Mouse (Mus musculus) kidney, embryonic 16.5 days (tissue): ENCODE results near the gene Hnrnpa2b1. TPM values are rescaled to one million over a fixed set of nuclear protein-coding genes. Genes with fewer than 3 reads are reported as not detected.

Experiments used
- ATAC-seq: fragments of 200-750 bp; cut with Nextera tagmentation; 2 replicates; pipeline ENCODE4 v1.8.0; 2017; ENCODE audit warnings: moderate TSS enrichment; ENCODE audit not compliant: low FRiP score, low TSS enrichment
- H3K27ac ChIP-seq: fragments of 300-500 bp; sonication (generic); 2 replicates; pipeline ENCODE4 v1.5.1; 2014; ENCODE audit warnings: low read length
- H3K27me3 ChIP-seq: fragments of 300-500 bp; sonication (generic); 2 replicates; pipeline ENCODE4 v1.6.1; 2014; ENCODE audit warnings: low read length, control low read depth, mixed read lengths; ENCODE audit not compliant: insufficient read depth
- H3K36me3 ChIP-seq: fragments of 300-500 bp; sonication (generic); 2 replicates; pipeline ENCODE4 v1.6.1; 2014; ENCODE audit warnings: low read length, control low read depth, mixed read lengths; ENCODE audit not compliant: insufficient read depth
- H3K4me1 ChIP-seq: fragments of 300-500 bp; sonication (generic); 2 replicates; pipeline ENCODE4 v1.6.1; 2014; ENCODE audit warnings: low read length, control low read depth, mixed read lengths; ENCODE audit not compliant: insufficient read depth
- H3K4me2 ChIP-seq: fragments of 300-500 bp; sonication (generic); replicated peaks from 2 replicates; pipeline ENCODE4 v1.6.1; 2014; ENCODE audit warnings: low read depth, low read length
- H3K4me3 ChIP-seq: fragments of 300-500 bp; sonication (generic); 2 replicates; pipeline ENCODE4 v1.5.1; 2014; ENCODE audit warnings: mild to moderate bottlenecking, low read length
- H3K9ac ChIP-seq: fragments of 300-500 bp; sonication (generic); replicated peaks from 2 replicates; pipeline ENCODE4 v1.6.1; 2014; ENCODE audit warnings: low read length
- H3K9me3 ChIP-seq: fragments of 300-500 bp; sonication (generic); 2 replicates; pipeline ENCODE4 v1.6.1; 2016; ENCODE audit warnings: low read length, control low read depth
- WGBS: fragments of 180-500 bp; shearing (Covaris S2); extraction: QIAGEN DNeasy Blood & Tissue Kit; methylation state at CpG from one replicate; pipeline ENCODE4 v1.1.7; 2014; 5-methylcytosine and 5-hydroxymethylcytosine counted together
- polyA plus RNA-seq: library from polyadenylated mRNA; unstranded; fragments of >200 nt; fragmentation: Nextera tagmentation; extraction: Ambion mirVana; gene quantifications from 2 replicates; pipeline ENCODE4 v1.2.1, GENCODE M21; 2015

Hnrnpa2b1 gene
- polyA plus RNA-seq, 1 experiment from 2014 or later: 1,832 TPM

DNA sequence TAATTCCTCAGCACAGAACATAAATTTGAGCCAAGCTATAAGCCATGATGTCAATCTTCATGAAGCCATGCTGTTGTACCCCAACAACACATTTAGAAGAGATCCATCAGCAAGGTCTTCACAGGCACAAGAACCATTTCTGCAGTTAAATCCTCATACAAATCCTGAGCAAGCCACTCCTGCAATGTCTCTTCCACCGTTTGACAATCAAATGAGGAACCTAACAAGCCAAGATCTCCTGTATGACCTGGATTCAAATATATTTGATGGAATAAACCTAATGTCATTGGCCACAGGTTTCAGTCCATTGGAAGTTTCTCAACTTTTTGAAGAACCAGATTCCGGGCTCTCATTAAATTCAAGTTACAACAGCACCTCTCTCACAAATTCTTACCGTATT is 12.4 kb downstream of the Hnrnpa2b1 start:
- Histone ChIP-seq H3K4me3 (no peak overlapping the region), H3K27me3 (no peaks in the 10 kb centered on the region), H3K36me3 (peaks cover 33% of the 10 kb centered on the region), H3K27ac (no peak overlapping the region), H3K9ac (no peak overlapping the region), H3K4me2 (no peak overlapping the region), H3K9me3 (no peaks in the 10 kb centered on the region), H3K4me1 (peaks cover 4% of the 10 kb centered on the region; the same call in 1 of the 2 replicates)
- WGBS: 70% methylated on average over 3 of the region's 3 CpGs
- no peak for ATAC-seq

- 74% methylated on average over 1 of the region's 1 CpGs for WGBS
- ATAC-seq: no peak
- no peaks in the 10 kb centered on the region for H3K27me3 ChIP-seq
Measured at GRCm38 (mm10) chr6:51456198-51456597, 13.5 kb downstream of the Hnrnpa2b1 start.

DNA sequence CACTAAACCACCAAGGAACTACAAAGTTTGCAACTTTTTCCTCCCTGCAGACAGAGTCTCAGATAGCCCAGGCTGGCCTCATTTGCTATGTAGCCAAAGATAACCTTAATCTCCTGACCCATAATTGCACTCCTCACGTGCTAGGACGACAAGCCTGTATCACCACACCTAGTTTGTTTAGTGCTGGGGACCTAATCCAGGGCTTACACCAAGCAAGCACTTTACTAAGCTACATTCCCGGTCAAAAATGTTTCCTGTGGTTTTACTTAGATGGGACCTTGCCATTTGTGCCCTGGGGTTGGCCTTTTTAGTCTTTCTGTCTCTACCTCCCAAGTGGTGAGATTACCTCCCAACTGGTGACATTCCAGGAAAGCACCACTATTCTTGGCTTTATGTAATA is 14.7 kb downstream of the Hnrnpa2b1 start:
- Histone ChIP-seq H3K27ac (no peak overlapping the region), H3K9ac (no peak overlapping the region), H3K36me3 (peaks cover 16% of the 10 kb centered on the region), H3K4me2 (no peak overlapping the region), H3K4me3 (no peak overlapping the region), H3K27me3 (no peaks in the 10 kb centered on the region), H3K9me3 (no peaks in the 10 kb centered on the region), H3K4me1 (peaks cover 4% of the 10 kb centered on the region; the same call in 1 of the 2 replicates)
- ATAC-seq: no peak
- 53% methylated on average over 3 of the region's 3 CpGs for WGBS

More at GRCm38 (mm10) chr6:51456198-51456597, 13.5 kb downstream of the Hnrnpa2b1 start:
- H3K4me1 ChIP-seq: peaks cover 4% of the 10 kb centered on the region; the same call in 1 of the 2 replicates
- H3K36me3 ChIP-seq: peaks cover 24% of the 10 kb centered on the region
- no peak overlapping the region for H3K4me3 ChIP-seq
- no peak overlapping the region for H3K9ac ChIP-seq
- no peak overlapping the region for H3K27ac ChIP-seq
- H3K9me3 ChIP-seq: no peaks in the 10 kb centered on the region
- H3K4me2 ChIP-seq: no peak overlapping the region

- Histone ChIP-seq H3K9ac (no peak overlapping the region), H3K27ac (peak overlapping the region; percentile 33; the same call in 1 of the 2 replicates), H3K9me3 (no peaks in the 10 kb centered on the region), H3K4me1 (peaks cover 4% of the 10 kb centered on the region; the same call in 1 of the 2 replicates), H3K4me3 (no peak overlapping the region), H3K4me2 (no peak overlapping the region), H3K27me3 (no peaks in the 10 kb centered on the region), H3K36me3 (peaks cover 5% of the 10 kb centered on the region)
- WGBS: 34% methylated on average over 7 of the region's 7 CpGs
- ATAC-seq: peak; percentile 70
Measured at GRCm38 (mm10) chr6:51452927-51453503, 16.7 kb downstream of the Hnrnpa2b1 start.

DNA sequence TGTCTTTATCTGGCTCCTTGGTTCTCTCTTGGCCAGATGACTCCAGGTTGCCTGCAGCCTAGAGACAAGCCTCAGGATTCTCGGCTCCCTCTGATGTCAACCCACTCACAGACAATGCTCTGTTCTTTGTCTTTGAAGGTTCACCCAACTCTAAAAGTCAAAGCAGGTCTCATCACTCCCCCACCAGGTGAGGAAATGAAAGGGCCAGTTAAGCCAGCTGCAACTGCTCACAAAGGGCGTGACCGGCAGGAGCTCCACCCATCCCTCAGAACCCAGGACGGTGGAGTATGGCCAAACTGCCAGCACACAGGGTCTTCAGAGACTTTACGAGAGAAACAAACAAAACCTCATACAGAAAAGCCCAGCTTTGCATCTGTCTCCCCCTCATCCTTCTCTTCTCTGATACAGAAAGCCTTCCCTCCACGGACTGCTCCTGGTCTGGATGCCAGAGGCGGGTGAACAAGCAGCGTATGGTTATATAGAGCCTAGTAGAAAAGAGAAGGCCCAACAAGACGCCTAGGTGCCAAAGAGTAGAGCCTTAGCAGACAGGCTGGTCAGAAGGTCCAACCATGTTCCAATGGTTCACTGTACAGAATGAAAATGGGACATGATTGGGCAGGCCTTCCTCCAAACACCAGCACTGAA is 27.4 kb downstream of the Hnrnpa2b1 start:
- ATAC-seq: no peak
- WGBS: 54% methylated on average over 9 of the region's 9 CpGs
- H3K27me3 ChIP-seq: no peaks in the 10 kb centered on the region

GRCm38 (mm10) chr6:51438826-51439330 is 30.8 kb downstream of the Hnrnpa2b1 start:
- no peak for ATAC-seq

More for the DNA sequence above, 27.4 kb downstream of the Hnrnpa2b1 start:
- Histone ChIP-seq H3K27ac (no peak overlapping the region), H3K4me1 (no peaks in the 10 kb centered on the region; the same call in 1 of the 2 replicates), H3K9ac (no peak overlapping the region), H3K4me3 (no peak overlapping the region), H3K4me2 (no peak overlapping the region), H3K36me3 (no peaks in the 10 kb centered on the region), H3K9me3 (no peaks in the 10 kb centered on the region)

DNA sequence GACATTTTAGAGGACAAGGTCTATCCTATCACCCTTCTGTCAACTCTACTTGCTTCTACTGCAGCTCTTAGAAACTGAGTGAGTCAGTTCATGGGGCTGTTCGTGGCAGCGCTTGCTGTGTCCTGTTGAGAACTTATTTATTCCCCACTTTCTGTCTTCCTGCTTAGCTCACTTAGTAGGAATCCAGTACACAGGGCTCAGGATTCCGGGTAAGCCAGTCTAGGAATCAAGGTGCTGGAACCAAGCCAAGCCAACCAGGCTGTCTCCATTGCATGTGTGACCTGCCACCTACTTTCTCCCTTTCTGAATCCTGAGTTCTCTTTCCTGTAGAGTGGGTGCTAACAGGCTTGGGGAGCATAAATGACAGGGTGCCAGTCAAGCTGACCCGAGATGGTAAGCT is 32.0 kb downstream of the Hnrnpa2b1 start:
- Histone ChIP-seq H3K4me1 (peaks cover 7% of the 10 kb centered on the region), H3K4me3 (no peak overlapping the region), H3K9me3 (no peaks in the 10 kb centered on the region), H3K36me3 (no peaks in the 10 kb centered on the region), H3K27ac (no peak overlapping the region), H3K4me2 (no peak overlapping the region), H3K9ac (no peak overlapping the region), H3K27me3 (peaks cover 29% of the 10 kb centered on the region)
- no peak for ATAC-seq
- 76% methylated on average over 4 of the region's 4 CpGs for WGBS

More at GRCm38 (mm10) chr6:51438826-51439330, 30.8 kb downstream of the Hnrnpa2b1 start:
- H3K4me2 ChIP-seq: no peak overlapping the region
- H3K27ac ChIP-seq: no peak overlapping the region
- peaks cover 17% of the 10 kb centered on the region for H3K27me3 ChIP-seq
- H3K9ac ChIP-seq: no peak overlapping the region
- WGBS: 89% methylated on average over 9 of the region's 9 CpGs
- no peaks in the 10 kb centered on the region for H3K9me3 ChIP-seq
- H3K4me3 ChIP-seq: no peak overlapping the region
- no peaks in the 10 kb centered on the region for H3K4me1 ChIP-seq
- no peaks in the 10 kb centered on the region for H3K36me3 ChIP-seq

DNA sequence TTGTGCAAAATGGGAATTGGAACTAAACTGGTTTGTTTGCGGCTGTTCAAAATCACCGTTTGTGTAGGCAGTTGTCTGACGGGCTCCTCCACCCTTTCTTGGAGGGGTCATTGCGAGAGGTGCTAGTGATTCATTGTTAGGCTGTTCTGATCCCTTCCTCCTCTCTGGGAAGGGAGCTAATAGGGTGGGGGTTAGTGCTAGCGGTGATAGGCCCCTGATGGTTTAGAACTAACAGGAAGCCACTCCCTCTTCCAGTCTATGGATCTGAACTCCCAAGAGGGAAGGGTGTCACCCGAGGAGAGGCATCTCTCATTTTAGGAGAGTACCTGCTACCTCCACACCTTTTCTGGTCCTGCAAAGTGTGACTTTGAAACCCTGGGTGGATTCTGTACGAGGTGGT is 35.4 kb downstream of the Hnrnpa2b1 start:
- Histone ChIP-seq H3K27ac (no peak overlapping the region), H3K36me3 (no peaks in the 10 kb centered on the region), H3K4me1 (peaks cover 7% of the 10 kb centered on the region), H3K4me3 (0 out of 2 replicates have a peak overlapping the region, but pooled peaks have one; percentile 47), H3K9ac (no peak overlapping the region), H3K4me2 (0 out of 2 replicates have a peak overlapping the region, but pooled peaks have one; percentile 69), H3K27me3 (peaks cover 42% of the 10 kb centered on the region), H3K9me3 (no peaks in the 10 kb centered on the region)
- WGBS: 19% methylated on average over 7 of the region's 7 CpGs
- ATAC-seq: no peak

DNA sequence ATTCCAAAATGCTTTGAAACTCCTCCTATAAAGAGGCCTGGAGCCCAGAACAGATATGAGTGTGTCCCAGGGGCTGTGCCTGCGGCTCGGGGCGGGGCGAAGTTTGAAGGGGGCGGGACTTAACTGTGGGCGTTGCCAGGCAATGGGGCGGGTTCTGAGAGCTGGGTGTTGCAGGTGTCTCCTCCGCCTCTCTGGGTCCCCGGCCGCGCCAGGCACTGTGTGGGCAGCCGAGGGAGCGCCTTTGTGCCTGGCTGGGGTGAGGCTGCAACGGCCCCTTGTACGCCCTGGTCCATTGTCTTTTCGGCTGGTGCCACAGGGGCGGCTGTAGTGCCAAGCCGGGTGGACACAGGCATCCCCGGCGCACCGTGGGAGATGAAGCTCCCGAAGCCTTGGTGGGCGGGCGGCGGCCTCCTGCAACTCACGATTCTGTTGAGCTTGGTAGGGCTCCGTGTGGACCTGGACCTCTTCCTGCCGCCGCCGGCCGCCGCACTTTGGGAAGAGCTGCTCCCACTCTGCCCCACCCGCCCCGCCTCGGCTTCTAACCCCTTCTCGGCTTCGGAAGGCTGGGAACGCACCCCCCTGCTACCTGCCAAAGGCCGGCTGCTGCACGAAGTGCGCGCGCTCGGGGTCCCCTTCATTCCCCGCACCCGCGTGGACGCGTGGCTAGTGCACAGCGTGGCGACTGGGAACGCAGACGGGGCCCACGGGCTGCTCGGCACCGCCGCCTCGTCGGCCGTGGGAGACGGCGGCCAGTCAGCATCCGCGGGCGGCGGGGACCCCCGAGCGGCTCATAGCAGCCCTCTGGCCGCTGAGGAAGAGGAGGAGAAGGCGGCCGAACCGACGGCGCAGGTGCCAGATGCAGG is 36.9 kb downstream of the Hnrnpa2b1 start, which contains the start of gene Nfe2l3:
Gene Nfe2l3, plus strand, starts transcription at position 136 of the 863 bp plus-strand sequence.
- H3K4me2 ChIP-seq: peak within 1 kb of the TSS; percentile 69
- H3K27ac ChIP-seq: no peak within 1 kb of the TSS
- ATAC-seq: peak; percentile 82
- no peaks in the 10 kb centered on the region for H3K9me3 ChIP-seq
- peak within 1 kb of the TSS; percentile 47 for H3K4me3 ChIP-seq
- H3K9ac ChIP-seq: peak within 1 kb of the TSS; percentile 64
- H3K4me1 ChIP-seq: peaks cover 7% of the 10 kb centered on the region
- no peaks in the 10 kb centered on the region for H3K36me3 ChIP-seq
- H3K27me3 ChIP-seq: peaks cover 42% of the 10 kb centered on the region
- WGBS: under 1% methylated on average over 70 of the region's 74 CpGs
